Mouse (Mus musculus) mesoderm, embryonic 11.5 days (tissue): Measurements from ENCODE around the gene Ifit3b.
"Not testable (repeated sequence)": the region's sequence is repeated elsewhere in the genome, so short reads cannot be mapped to it uniquely, and the experiment has no call there.

Experiments used
- DNase-seq: peaks from one replicate; pipeline ENCODE4 v3.0.0-alpha.2; 2012; ENCODE audit warnings: low read depth, low spot score

The Ifit3b gene

GRCm38 (mm10) chr19:34607237-34608051 is at the start of gene Ifit3b:
Ifit3b (plus strand) TSS chr19:34607970.
- DNase-seq: not testable (repeated sequence)

GRCm38 (mm10) chr19:34562556-34562955 is 45.2 kb upstream of the Ifit3b start:
- no peak for DNase-seq

- DNase-seq: no peak
These were observed 41.5 kb upstream of the Ifit3b start for GRCm38 (mm10) chr19:34566178-34566784.

- no peak for DNase-seq
These were observed 38.5 kb upstream of the Ifit3b start for GRCm38 (mm10) chr19:34568988-34569895.

- no peak for DNase-seq
These were observed 37.8 kb upstream of the Ifit3b start for GRCm38 (mm10) chr19:34569896-34570476.

- DNase-seq: no peak
These were observed 36.7 kb upstream of the Ifit3b start for GRCm38 (mm10) chr19:34571080-34571479.

- DNase-seq: no peak
These were observed 34.1 kb upstream of the Ifit3b start for GRCm38 (mm10) chr19:34573650-34574049.

GRCm38 (mm10) chr19:34577121-34577520 is 30.6 kb upstream of the Ifit3b start:
- DNase-seq: no peak

GRCm38 (mm10) chr19:34582696-34583095 is 25.1 kb upstream of the Ifit3b start:
- not testable (repeated sequence) for DNase-seq

- not testable (repeated sequence) for DNase-seq
These were observed 24.5 kb upstream of the Ifit3b start, which contains the start of gene Ifit3 for GRCm38 (mm10) chr19:34583126-34583766. Ifit3 (plus strand) TSS chr19:34583531.

GRCm38 (mm10) chr19:34585740-34586458 is 21.9 kb upstream of the Ifit3b start:
- not testable (repeated sequence) for DNase-seq

GRCm38 (mm10) chr19:34587898-34588692 is 19.7 kb upstream of the Ifit3b start:
- DNase-seq: not testable (repeated sequence)

GRCm38 (mm10) chr19:34588959-34589358 is 18.8 kb upstream of the Ifit3b start:
- DNase-seq: no peak

- no peak for DNase-seq
These were observed 14.3 kb upstream of the Ifit3b start for GRCm38 (mm10) chr19:34593456-34593855.

- not testable (repeated sequence) for DNase-seq
These were observed 13.2 kb upstream of the Ifit3b start for GRCm38 (mm10) chr19:34594523-34594922.

- DNase-seq: no peak
These were observed 11.0 kb upstream of the Ifit3b start for GRCm38 (mm10) chr19:34596811-34597210.

GRCm38 (mm10) chr19:34598341-34598740 is 9.4 kb upstream of the Ifit3b start:
- no peak for DNase-seq

- DNase-seq: not testable (repeated sequence)
These were observed 8.5 kb upstream of the Ifit3b start for GRCm38 (mm10) chr19:34599250-34599649.

- DNase-seq: not testable (repeated sequence)
These were observed 5.9 kb upstream of the Ifit3b start, which contains the start of gene Ifit1bl1 for GRCm38 (mm10) chr19:34601888-34602287. Ifit1bl1 (minus strand) TSS chr19:34601956.
